Mouse (Mus musculus) retina, postnatal 7 days (tissue): ENCODE results near the gene Itprid1.
A peak's percentile ranks its signal among the peaks of the same experiment; 100 is the strongest.

ENCODE experiments used
- DNase-seq: peaks from one replicate; pipeline ENCODE4 v3.0.0-alpha.2; 2012; ENCODE audit warnings: low read depth, low spot score

Gene Itprid1

GRCm38 (mm10) chr6:55887598-55887997 is 50.9 kb downstream of the Itprid1 start:
- DNase-seq: no peak

GRCm38 (mm10) chr6:55901568-55902328 is 65.1 kb downstream of the Itprid1 start:
- no peak for DNase-seq

- no peak for DNase-seq
These were observed 65.6 kb downstream of the Itprid1 start for GRCm38 (mm10) chr6:55902329-55902605.

- DNase-seq: no peak
These were observed 82.5 kb downstream of the Itprid1 start for GRCm38 (mm10) chr6:55919206-55919605.

- DNase-seq: no peak
These were observed 83.6 kb downstream of the Itprid1 start for GRCm38 (mm10) chr6:55920282-55920720.

- DNase-seq: no peak
These were observed 84.4 kb downstream of the Itprid1 start for GRCm38 (mm10) chr6:55920866-55921630.

GRCm38 (mm10) chr6:55944709-55945108 is 108.0 kb downstream of the Itprid1 start:
- no peak for DNase-seq

- DNase-seq: peak; percentile 51
These were observed 113.8 kb downstream of the Itprid1 start for GRCm38 (mm10) chr6:55950345-55951110.

- DNase-seq: peak; percentile 35
These were observed 136.3 kb downstream of the Itprid1 start for GRCm38 (mm10) chr6:55972998-55973397.

GRCm38 (mm10) chr6:55979766-55980165 is 143.1 kb downstream of the Itprid1 start:
- DNase-seq: no peak

GRCm38 (mm10) chr6:56008711-56009110 is 172.0 kb downstream of the Itprid1 start:
- no peak for DNase-seq

GRCm38 (mm10) chr6:56012384-56012783 is 175.7 kb downstream of the Itprid1 start:
- no peak for DNase-seq

GRCm38 (mm10) chr6:56017291-56017994 is 180.7 kb downstream of the Itprid1 start, which contains the start of gene Ppp1r17:
Ppp1r17 (plus strand) TSS chr6:56017497.
- DNase-seq: peak; percentile 13

GRCm38 (mm10) chr6:56019632-56020031 is 182.9 kb downstream of the Itprid1 start:
- no peak for DNase-seq

GRCm38 (mm10) chr6:56025533-56025932 is 188.8 kb downstream of the Itprid1 start:
- DNase-seq: no peak

- no peak for DNase-seq
These were observed 190.6 kb downstream of the Itprid1 start for GRCm38 (mm10) chr6:56027318-56027717.

- DNase-seq: no peak
These were observed 191.3 kb downstream of the Itprid1 start for GRCm38 (mm10) chr6:56027966-56028365.
